Mouse (Mus musculus): Measurements from ENCODE around the gene Gm20517. TPM values are rescaled to one million over a fixed set of nuclear protein-coding genes. Genes with fewer than 3 reads are reported as not detected.

The Gm20517 gene
- 10 to 100 TPM in 1 of 2 experiments, 1 to 10 TPM in 1; 6.6 to 10.1 TPM for total RNA-seq (2021)
- long read RNA-seq, partial matches to known transcripts: 2 of 2 reads
- long read RNA-seq, other reads (novel, unspliced or antisense): 0 of 2 reads

DNA sequence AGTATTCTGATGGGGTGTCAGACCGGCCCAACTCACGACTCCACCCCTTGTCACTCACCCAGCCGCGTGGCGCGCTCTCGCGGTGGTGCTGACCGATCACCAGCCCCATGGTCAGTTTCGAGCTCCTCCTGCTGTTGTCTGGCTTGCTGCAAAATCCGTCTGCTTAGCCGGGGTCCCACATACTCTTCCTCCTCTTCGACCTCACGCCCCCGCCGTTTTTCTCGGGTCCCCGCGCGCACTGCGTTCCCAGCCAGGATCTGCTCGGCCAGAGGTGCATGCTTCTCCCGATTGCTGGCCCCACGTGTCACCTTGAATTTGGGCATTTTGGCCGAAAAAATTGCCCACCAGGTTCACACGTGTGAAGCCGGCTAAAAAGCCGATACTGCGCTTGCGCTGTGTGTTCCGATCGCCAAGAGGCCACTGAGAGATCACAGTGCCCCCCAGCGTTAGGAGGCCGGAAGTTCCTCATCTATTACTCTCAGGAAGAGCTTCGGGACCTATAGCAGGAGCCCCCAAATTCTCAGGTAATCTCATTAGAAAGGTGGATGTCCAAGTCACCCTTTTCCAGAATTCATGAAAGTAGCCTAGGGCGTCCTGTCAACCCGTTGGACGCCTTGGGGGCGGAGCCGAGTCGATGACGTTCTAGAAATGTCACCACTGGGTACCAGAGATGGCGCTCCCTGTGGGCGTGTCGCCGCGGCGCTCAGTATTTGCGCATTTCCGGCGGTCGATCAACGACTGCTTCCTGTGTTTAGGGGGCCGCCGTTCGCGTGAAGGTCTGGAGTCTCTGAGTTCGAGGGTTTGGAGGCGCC is at the start of gene Gm20517, which contains the start of the genes Bysl and Med20:
Gene Gm20517, plus strand, starts transcription at position 741 of the 812 bp plus-strand sequence.
Gene Bysl, minus strand, starts transcription at position 644 of the 812 bp plus-strand sequence.
Gene Med20, plus strand, starts transcription at position 734 of the 812 bp plus-strand sequence.
- peak; percentile 97 for DNase-seq (ENCODE audit: low spot score in 2 of 2)

DNA sequence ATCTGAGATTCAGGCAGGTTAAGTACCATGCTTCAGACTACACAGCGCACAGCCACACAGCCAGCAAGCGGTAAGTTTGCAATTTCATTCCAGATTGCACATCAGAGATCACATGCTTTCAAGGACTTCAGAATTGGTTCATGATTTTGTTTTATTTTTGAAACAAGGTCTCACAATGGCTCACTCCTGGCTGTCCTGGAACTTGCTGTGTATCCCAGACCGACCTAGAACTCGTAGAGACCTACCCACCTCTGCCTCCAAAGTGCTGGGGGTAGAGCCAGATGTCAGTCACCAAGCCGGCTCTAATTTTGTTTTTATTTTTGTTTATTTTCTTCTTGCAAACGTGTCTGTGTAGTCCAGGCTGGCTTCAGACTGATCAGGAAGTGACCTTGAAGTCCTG is 48.5 kb upstream of the Gm20517 start:
- DNase-seq (ENCODE audit: low spot score in 2 of 2): no peak

DNA sequence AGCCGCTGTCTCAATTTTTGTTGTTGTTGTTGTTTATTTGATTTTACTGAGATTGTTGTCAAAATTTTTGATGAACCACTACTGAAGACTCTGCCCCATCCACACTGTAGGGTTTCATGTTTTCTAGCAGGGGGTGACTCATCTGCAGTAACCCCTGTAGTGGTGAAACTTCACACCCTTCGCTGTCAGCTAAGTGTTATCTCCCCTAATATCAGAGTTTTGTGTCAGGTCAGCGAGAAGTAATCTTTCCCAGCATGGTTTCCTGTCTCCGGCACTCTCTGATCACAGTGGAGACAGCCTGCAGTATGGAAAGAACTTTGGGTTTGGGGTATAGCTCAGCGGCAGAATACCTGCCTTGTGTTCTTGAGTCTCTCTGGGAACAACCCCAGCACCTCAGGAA is 46.8 kb upstream of the Gm20517 start:
- DNase-seq (ENCODE audit: low spot score in 2 of 2): no peak

GRCm38 (mm10) chr17:47566133-47566532 is 45.3 kb upstream of the Gm20517 start:
- DNase-seq (ENCODE audit: low spot score in 2 of 2): no peak

DNA sequence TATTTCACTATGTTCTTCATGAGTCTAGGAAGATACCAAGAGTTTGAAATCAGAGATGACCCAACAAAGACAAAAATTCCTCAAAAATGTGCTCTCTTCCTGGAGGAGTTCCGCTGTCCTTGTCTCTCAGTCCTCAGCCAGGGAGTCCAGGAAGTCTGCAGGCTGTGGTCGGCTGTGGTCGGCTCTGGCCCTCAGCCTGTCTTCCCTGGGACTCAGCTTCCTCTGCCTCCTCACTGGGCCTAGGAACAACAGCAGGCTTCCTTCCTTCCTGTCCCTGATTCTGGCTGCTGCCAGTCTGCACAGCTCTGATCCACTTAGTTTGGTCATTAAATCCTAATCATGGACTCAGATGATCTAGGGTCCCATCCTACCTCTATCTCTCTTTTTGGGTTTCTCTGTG is 44.1 kb upstream of the Gm20517 start:
- DNase-seq (ENCODE audit: low spot score in 2 of 2): no peak

GRCm38 (mm10) chr17:47568389-47568788 is 43.0 kb upstream of the Gm20517 start:
- no peak for DNase-seq (ENCODE audit: low spot score in 2 of 2)

GRCm38 (mm10) chr17:47568951-47569527 is 42.4 kb upstream of the Gm20517 start:
- no peak for DNase-seq (ENCODE audit: low spot score in 2 of 2)

- no peak for DNase-seq (ENCODE audit: low spot score in 2 of 2)
These were observed 39.8 kb upstream of the Gm20517 start for GRCm38 (mm10) chr17:47571621-47572020.

DNA sequence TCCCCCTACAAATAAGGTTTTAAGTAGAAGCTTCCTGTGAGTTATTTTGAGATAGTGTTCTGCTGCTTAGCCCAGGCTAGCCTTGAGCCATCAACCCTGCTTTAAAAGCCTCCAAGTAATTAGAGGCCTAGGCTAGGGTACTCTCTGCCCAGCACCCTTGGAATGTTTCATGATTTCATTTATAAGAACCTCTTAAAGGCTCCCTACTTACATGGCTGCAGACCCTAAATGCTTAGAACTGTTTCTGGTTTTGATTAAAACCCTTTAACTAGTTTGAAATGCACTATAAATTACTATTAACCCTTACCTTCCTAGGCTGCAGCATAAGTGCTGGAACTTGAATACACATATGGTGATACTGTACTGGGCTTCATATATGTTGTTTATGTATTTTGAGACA is 39.0 kb upstream of the Gm20517 start:
- DNase-seq (ENCODE audit: low spot score in 2 of 2): no peak

GRCm38 (mm10) chr17:47574028-47574427 is 37.4 kb upstream of the Gm20517 start:
- no peak for DNase-seq (ENCODE audit: low spot score in 2 of 2)

DNA sequence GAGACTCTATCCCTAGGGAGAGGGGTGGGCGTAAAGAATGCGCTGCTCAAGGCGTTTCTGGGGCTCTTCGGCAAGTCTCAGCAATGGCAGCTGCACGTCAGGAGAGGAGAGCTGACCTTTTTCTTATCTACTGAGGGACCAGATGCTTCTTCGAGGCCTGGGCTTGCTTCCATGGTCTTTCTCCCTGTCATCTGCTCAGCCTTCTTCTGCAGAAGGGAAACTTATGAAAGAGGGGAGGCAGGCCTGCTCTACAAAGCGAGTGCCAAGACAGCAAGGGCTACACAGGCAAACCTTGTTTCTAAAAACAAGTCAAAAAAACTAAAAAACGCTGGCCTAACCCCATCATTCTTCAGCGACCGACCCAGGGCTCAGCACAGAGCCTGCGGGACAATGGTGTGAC is 36.6 kb upstream of the Gm20517 start:
- DNase-seq (ENCODE audit: low spot score in 2 of 2): peak in 1 of 2 experiments; percentile 12

DNA sequence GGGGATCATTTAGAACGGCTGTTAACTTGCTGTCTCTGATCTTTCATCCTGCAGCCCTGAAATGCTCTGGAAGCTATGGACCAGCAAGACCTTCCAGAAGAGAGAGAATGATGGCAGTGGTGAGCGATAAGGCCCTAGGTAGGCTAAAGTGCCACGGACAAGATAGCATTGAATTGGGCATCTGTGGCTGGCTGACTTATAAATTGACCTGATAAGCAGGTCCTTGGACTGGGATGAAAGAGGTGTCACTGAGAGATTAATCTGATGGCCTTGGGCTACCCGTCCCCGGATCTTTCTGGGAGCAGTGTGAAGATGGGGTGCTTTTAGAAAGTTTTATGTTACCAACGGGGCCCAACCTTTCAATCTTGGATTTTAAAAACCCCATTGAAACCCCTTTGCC is 32.7 kb upstream of the Gm20517 start:
- no peak for DNase-seq (ENCODE audit: low spot score in 2 of 2)

DNA sequence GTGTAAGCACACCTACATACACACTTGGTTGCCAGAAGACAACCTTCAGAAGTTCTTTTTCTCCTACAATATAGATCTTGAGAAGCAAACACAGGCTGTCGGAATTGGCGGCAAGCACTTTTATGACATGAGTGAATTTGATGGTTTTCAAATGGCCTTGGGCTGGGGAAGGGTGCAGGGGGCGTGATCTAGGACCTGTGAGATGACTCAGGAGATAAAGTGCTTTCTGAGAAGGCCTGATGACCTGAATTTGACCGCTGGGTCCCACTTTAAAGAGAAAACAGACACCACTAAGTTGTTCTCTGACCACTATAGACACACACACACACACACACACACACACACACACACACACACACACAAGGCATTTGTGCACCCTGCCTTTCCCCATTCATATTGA is 30.4 kb upstream of the Gm20517 start:
- no peak for DNase-seq (ENCODE audit: low spot score in 2 of 2)

DNA sequence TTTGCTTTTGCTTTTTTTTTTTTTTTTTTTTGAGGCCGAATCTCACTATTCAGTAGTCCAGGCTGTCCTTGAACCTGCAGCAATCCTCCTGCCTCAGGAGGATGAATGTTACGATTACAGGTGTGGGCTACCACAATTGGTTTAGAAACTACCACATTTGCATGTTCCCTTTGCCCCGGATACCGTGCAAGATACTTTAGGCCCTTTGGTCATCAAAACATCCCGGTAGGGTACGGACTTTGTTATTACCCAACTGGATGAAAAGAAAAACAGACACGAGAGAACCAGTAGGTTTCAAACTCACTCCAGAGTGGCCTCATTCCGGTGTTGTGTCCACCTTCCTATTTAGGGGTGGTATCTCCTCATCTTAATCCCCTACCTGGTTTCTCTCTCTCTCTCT is 22.9 kb upstream of the Gm20517 start:
- DNase-seq (ENCODE audit: low spot score in 2 of 2): no peak

- DNase-seq (ENCODE audit: low spot score in 2 of 2): no peak
These were observed 20.3 kb upstream of the Gm20517 start for GRCm38 (mm10) chr17:47591073-47591472.

GRCm38 (mm10) chr17:47593215-47593853 is 18.1 kb upstream of the Gm20517 start:
- DNase-seq (ENCODE audit: low spot score in 2 of 2): peak; percentile 90 to 93

- peak in 1 of 2 experiments; percentile 50 for DNase-seq (ENCODE audit: low spot score in 2 of 2)
These were observed 17.6 kb upstream of the Gm20517 start for GRCm38 (mm10) chr17:47593854-47594182.

DNA sequence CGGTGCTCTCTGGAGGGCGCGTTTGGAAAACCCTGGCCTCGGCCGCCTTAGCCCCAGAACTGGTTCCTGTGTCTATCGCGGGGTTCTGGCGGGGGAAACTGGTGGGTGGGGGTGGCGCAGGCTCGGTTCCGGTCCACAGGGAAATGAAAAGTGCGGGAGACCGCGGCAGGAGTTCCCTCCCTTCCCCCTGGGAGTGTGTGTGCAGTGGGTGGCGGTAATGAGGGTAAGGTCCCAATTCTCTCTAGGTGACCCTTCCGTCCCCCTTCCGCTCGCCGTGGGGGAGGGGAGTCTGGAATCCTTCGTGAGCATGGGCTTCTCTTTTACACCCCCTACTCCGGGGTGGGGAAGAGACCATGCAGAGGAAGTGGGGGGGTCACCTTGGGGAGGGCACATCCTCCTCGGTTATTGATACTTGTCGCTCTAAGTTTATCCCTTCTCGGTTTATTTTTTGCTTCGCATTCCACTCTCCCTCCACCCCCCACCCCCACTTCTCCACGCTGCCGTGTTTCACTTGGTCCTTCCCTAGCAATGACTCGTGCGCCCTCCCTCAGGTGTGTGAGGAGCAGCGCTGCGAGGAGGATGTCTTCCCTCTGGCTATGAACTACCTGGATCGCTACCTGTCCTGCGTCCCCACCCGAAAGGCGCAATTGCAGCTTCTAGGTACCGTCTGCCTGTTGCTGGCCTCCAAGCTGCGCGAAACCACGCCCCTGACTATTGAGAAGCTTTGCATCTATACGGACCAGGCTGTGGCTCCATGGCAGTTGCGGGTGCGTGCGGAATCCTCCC is 17.0 kb upstream of the Gm20517 start:
- DNase-seq (ENCODE audit: low spot score in 2 of 2): no peak

DNA sequence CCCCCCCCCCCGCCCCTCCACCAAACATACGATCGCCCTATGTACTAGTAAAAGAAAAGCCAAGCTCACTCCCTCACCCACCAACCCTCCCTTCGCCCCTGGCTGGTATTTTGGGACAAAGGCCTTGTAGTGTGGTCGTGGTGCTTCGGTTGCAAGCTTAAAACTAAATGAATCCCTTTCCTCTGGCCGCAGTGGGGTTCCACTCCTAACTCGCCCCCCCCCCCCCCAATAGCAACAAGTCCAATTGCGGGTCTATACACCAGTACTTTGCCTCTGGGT is 16.5 kb upstream of the Gm20517 start:
- DNase-seq (ENCODE audit: low spot score in 2 of 2): no peak

- peak in 1 of 2 experiments; percentile 41 for DNase-seq (ENCODE audit: low spot score in 2 of 2)
These were observed 15.9 kb upstream of the Gm20517 start for GRCm38 (mm10) chr17:47595248-47596161.

Measured in layer of hippocampus, postnatal 10 days (tissue).